Mouse (Mus musculus): ENCODE data around the gene Hdac4. TPM values are rescaled to one million over a fixed set of nuclear protein-coding genes. Genes with fewer than 3 reads are reported as not detected.

Gene Hdac4
- polyA plus RNA-seq, 1 experiment from 2014 or later = 23.9 TPM

- Histone ChIP-seq H3K4me2 (ENCODE audit: low read depth, low read length) (no peak overlapping the region), H3K4me1 (ENCODE audit: control insufficient read depth, insufficient read depth, low read length) (no peaks in the 10 kb centered on the region), H3K36me3 (replicated peaks; ENCODE audit: control insufficient read depth, insufficient read depth, low read depth, low read length) (no peaks in the 10 kb centered on the region), H3K9ac (replicated peaks; ENCODE audit: low read length) (no peak overlapping the region), H3K27me3 (ENCODE audit: control insufficient read depth, insufficient read depth, low read length) (no peaks in the 10 kb centered on the region), H3K4me3 (ENCODE audit: low read depth, low read length) (no peak overlapping the region), H3K27ac (replicated peaks; ENCODE audit: low read depth, low read length) (no peak overlapping the region), H3K9me3 (replicated peaks; ENCODE audit: control insufficient read depth, low read length) (no peaks in the 10 kb centered on the region)
- DNase-seq (ENCODE audit: low spot score) = no peak
- 95% methylated on average over 3 of the region's 3 CpGs for WGBS
- no peak for ATAC-seq (replicated peaks; ENCODE audit: insufficient number of reproducible peaks, low FRiP score, low TSS enrichment, low read depth)
Measured at GRCm38 (mm10) chr1:92136362-92136761, 59.1 kb downstream of the Hdac4 start.

- no peak for ATAC-seq (replicated peaks; ENCODE audit: insufficient number of reproducible peaks, low FRiP score, low TSS enrichment, low read depth)
- no peak overlapping the region for H3K4me2 ChIP-seq (ENCODE audit: low read depth, low read length)
- no peak overlapping the region for H3K4me3 ChIP-seq (ENCODE audit: low read depth, low read length)
- H3K4me1 ChIP-seq (ENCODE audit: control insufficient read depth, insufficient read depth, low read length) = no peaks in the 10 kb centered on the region
- WGBS = 64% methylated on average over 2 of the region's 2 CpGs
- H3K9me3 ChIP-seq (replicated peaks; ENCODE audit: control insufficient read depth, low read length) = no peaks in the 10 kb centered on the region
- DNase-seq (ENCODE audit: low spot score) = no peak
- H3K27me3 ChIP-seq (ENCODE audit: control insufficient read depth, insufficient read depth, low read length) = no peaks in the 10 kb centered on the region
- H3K9ac ChIP-seq (replicated peaks; ENCODE audit: low read length) = no peak overlapping the region
- no peaks in the 10 kb centered on the region for H3K36me3 ChIP-seq (replicated peaks; ENCODE audit: control insufficient read depth, insufficient read depth, low read depth, low read length)
- H3K27ac ChIP-seq (replicated peaks; ENCODE audit: low read depth, low read length) = no peak overlapping the region
Measured at GRCm38 (mm10) chr1:92132181-92132580, 63.3 kb downstream of the Hdac4 start.

DNA sequence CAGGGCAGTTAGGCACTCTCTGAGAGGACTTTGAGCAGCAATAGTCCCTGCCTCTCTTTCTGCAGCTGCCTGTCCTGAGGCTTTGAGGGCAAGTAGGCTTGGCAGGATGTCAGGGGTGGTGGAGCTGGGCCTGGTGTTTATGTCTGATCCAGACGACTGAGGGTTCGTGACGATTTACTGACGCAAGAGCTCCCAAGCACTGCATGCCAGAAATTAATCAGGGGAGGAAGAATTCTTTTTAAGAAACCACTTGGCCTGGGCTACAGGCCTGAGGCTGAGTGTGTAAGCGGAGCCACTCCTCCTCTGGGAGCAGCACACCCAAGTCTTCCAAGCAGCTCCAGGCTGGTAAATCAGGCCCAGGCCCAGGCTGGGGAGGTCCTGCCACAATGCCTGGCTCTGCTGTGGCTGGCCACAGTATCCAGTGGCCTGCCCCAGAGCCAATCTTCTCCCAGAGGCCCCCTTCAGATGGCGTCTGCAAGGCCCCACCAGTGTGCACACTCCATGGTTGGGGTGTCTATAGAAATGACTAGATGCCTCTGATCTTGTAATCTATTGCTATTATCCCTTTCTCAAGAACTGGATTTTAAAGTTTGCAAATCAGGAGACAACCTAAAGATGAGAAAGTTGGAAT is 64.9 kb downstream of the Hdac4 start:
- Histone ChIP-seq H3K4me1 (ENCODE audit: control insufficient read depth, insufficient read depth, low read length) (no peaks in the 10 kb centered on the region), H3K4me2 (ENCODE audit: low read depth, low read length) (no peak overlapping the region), H3K27me3 (ENCODE audit: control insufficient read depth, insufficient read depth, low read length) (no peaks in the 10 kb centered on the region), H3K4me3 (ENCODE audit: low read depth, low read length) (no peak overlapping the region), H3K9ac (replicated peaks; ENCODE audit: low read length) (no peak overlapping the region), H3K9me3 (replicated peaks; ENCODE audit: control insufficient read depth, low read length) (no peaks in the 10 kb centered on the region), H3K36me3 (replicated peaks; ENCODE audit: control insufficient read depth, insufficient read depth, low read depth, low read length) (no peaks in the 10 kb centered on the region), H3K27ac (replicated peaks; ENCODE audit: low read depth, low read length) (no peak overlapping the region)
- peak; percentile 17 for DNase-seq (ENCODE audit: low spot score)
- 0 out of 2 replicates have a peak, but pooled peaks have one; percentile 39 for ATAC-seq (replicated peaks; ENCODE audit: insufficient number of reproducible peaks, low FRiP score, low TSS enrichment, low read depth)
- 61% methylated on average over 6 of the region's 6 CpGs for WGBS

GRCm38 (mm10) chr1:92129751-92130150 is 65.7 kb downstream of the Hdac4 start:
- Histone ChIP-seq H3K4me3 (ENCODE audit: low read depth, low read length) (no peak overlapping the region), H3K4me2 (ENCODE audit: low read depth, low read length) (no peak overlapping the region), H3K27me3 (ENCODE audit: control insufficient read depth, insufficient read depth, low read length) (no peaks in the 10 kb centered on the region), H3K9me3 (replicated peaks; ENCODE audit: control insufficient read depth, low read length) (no peaks in the 10 kb centered on the region), H3K27ac (replicated peaks; ENCODE audit: low read depth, low read length) (no peak overlapping the region), H3K4me1 (ENCODE audit: control insufficient read depth, insufficient read depth, low read length) (no peaks in the 10 kb centered on the region), H3K36me3 (replicated peaks; ENCODE audit: control insufficient read depth, insufficient read depth, low read depth, low read length) (no peaks in the 10 kb centered on the region), H3K9ac (replicated peaks; ENCODE audit: low read length) (no peak overlapping the region)
- no peak for DNase-seq (ENCODE audit: low spot score)
- WGBS = 77% methylated on average over 3 of the region's 3 CpGs
- no peak for ATAC-seq (replicated peaks; ENCODE audit: insufficient number of reproducible peaks, low FRiP score, low TSS enrichment, low read depth)

DNA sequence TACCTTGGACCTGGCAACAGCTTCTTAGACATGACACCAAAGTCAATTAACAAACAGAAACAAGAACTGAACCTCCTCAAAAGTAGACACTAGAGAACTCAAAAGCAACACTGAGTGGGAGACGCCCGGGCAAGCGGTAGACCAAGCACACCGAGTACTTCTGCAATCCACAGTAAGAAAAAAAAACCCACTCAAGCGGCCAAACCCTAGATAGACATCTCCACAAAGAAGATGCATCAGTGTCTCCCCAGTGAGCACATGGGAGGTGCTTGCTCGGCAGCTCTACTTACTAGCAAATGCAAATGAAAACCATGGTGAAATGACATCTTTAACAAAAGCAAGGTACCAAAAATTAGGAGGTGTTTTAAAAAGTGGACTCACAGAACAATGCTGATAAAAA is 67.7 kb downstream of the Hdac4 start:
- Histone ChIP-seq H3K36me3 (replicated peaks; ENCODE audit: control insufficient read depth, insufficient read depth, low read depth, low read length) (no peaks in the 10 kb centered on the region), H3K4me2 (ENCODE audit: low read depth, low read length) (no peak overlapping the region), H3K9ac (replicated peaks; ENCODE audit: low read length) (no peak overlapping the region), H3K4me3 (ENCODE audit: low read depth, low read length) (no peak overlapping the region), H3K4me1 (ENCODE audit: control insufficient read depth, insufficient read depth, low read length) (no peaks in the 10 kb centered on the region), H3K27me3 (ENCODE audit: control insufficient read depth, insufficient read depth, low read length) (no peaks in the 10 kb centered on the region), H3K27ac (replicated peaks; ENCODE audit: low read depth, low read length) (no peak overlapping the region), H3K9me3 (replicated peaks; ENCODE audit: control insufficient read depth, low read length) (no peaks in the 10 kb centered on the region)
- ATAC-seq (replicated peaks; ENCODE audit: insufficient number of reproducible peaks, low FRiP score, low TSS enrichment, low read depth) (no peak), DNase-seq (ENCODE audit: low spot score) (no peak)
- 92% methylated on average over 6 of the region's 6 CpGs for WGBS

GRCm38 (mm10) chr1:92127366-92127765 is 68.1 kb downstream of the Hdac4 start:
- no peak overlapping the region for H3K27ac ChIP-seq (replicated peaks; ENCODE audit: low read depth, low read length)
- WGBS = 86% methylated on average over 1 of the region's 1 CpGs
- ATAC-seq (replicated peaks; ENCODE audit: insufficient number of reproducible peaks, low FRiP score, low TSS enrichment, low read depth) (no peak), DNase-seq (ENCODE audit: low spot score) (no peak)
- no peak overlapping the region for H3K9ac ChIP-seq (replicated peaks; ENCODE audit: low read length)
- no peaks in the 10 kb centered on the region for H3K27me3 ChIP-seq (ENCODE audit: control insufficient read depth, insufficient read depth, low read length)
- H3K4me3 ChIP-seq (ENCODE audit: low read depth, low read length) = no peak overlapping the region
- no peaks in the 10 kb centered on the region for H3K9me3 ChIP-seq (replicated peaks; ENCODE audit: control insufficient read depth, low read length)
- no peaks in the 10 kb centered on the region for H3K36me3 ChIP-seq (replicated peaks; ENCODE audit: control insufficient read depth, insufficient read depth, low read depth, low read length)
- H3K4me2 ChIP-seq (ENCODE audit: low read depth, low read length) = no peak overlapping the region
- H3K4me1 ChIP-seq (ENCODE audit: control insufficient read depth, insufficient read depth, low read length) = no peaks in the 10 kb centered on the region

- no peak for ATAC-seq (replicated peaks; ENCODE audit: insufficient number of reproducible peaks, low FRiP score, low TSS enrichment, low read depth)
- H3K36me3 ChIP-seq (replicated peaks; ENCODE audit: control insufficient read depth, insufficient read depth, low read depth, low read length) = no peaks in the 10 kb centered on the region
- no peak overlapping the region for H3K27ac ChIP-seq (replicated peaks; ENCODE audit: low read depth, low read length)
- no peak overlapping the region for H3K4me2 ChIP-seq (ENCODE audit: low read depth, low read length)
- H3K9me3 ChIP-seq (replicated peaks; ENCODE audit: control insufficient read depth, low read length) = no peaks in the 10 kb centered on the region
- DNase-seq (ENCODE audit: low spot score) = no peak
- H3K27me3 ChIP-seq (ENCODE audit: control insufficient read depth, insufficient read depth, low read length) = no peaks in the 10 kb centered on the region
- H3K9ac ChIP-seq (replicated peaks; ENCODE audit: low read length) = no peak overlapping the region
- no peak overlapping the region for H3K4me3 ChIP-seq (ENCODE audit: low read depth, low read length)
- 88% methylated on average over 3 of the region's 3 CpGs for WGBS
- H3K4me1 ChIP-seq (ENCODE audit: control insufficient read depth, insufficient read depth, low read length) = no peaks in the 10 kb centered on the region
Measured at GRCm38 (mm10) chr1:92124497-92125201, 70.8 kb downstream of the Hdac4 start.

- Histone ChIP-seq H3K4me2 (ENCODE audit: low read depth, low read length) (no peak overlapping the region), H3K4me3 (ENCODE audit: low read depth, low read length) (no peak overlapping the region), H3K4me1 (ENCODE audit: control insufficient read depth, insufficient read depth, low read length) (no peaks in the 10 kb centered on the region), H3K9me3 (replicated peaks; ENCODE audit: control insufficient read depth, low read length) (no peaks in the 10 kb centered on the region), H3K27ac (replicated peaks; ENCODE audit: low read depth, low read length) (no peak overlapping the region), H3K9ac (replicated peaks; ENCODE audit: low read length) (no peak overlapping the region), H3K27me3 (ENCODE audit: control insufficient read depth, insufficient read depth, low read length) (no peaks in the 10 kb centered on the region), H3K36me3 (replicated peaks; ENCODE audit: control insufficient read depth, insufficient read depth, low read depth, low read length) (no peaks in the 10 kb centered on the region)
- ATAC-seq (replicated peaks; ENCODE audit: insufficient number of reproducible peaks, low FRiP score, low TSS enrichment, low read depth) = no peak
- no peak for DNase-seq (ENCODE audit: low spot score)
- 54% methylated on average over 5 of the region's 5 CpGs for WGBS
Measured at GRCm38 (mm10) chr1:92119303-92119702, 76.2 kb downstream of the Hdac4 start.

Measured in embryonic facial prominence, embryonic 11.5 days (tissue).